Mouse (Mus musculus) hindbrain, postnatal 0 days (tissue): Measurements from ENCODE around the gene Tenm2. TPM values are rescaled to one million over a fixed set of nuclear protein-coding genes. Genes with fewer than 3 reads are reported as not detected.

Experiments used
- ATAC-seq: fragments of 200-750 bp; cut with Nextera tagmentation; 2 replicates; pipeline ENCODE4 v1.8.0; 2017; ENCODE audit warnings: mild to moderate bottlenecking, moderate TSS enrichment, moderate library complexity
- DNase-seq: peaks from one replicate; pipeline ENCODE4 v3.0.0-alpha.2; 2015; ENCODE audit warnings: low spot score
- H3K27ac ChIP-seq: fragments of 300-500 bp; sonication (generic); 2 replicates; pipeline ENCODE4 v1.5.1; 2014; ENCODE audit warnings: mild to moderate bottlenecking
- H3K27me3 ChIP-seq: fragments of 300-500 bp; sonication (generic); 2 replicates; pipeline ENCODE4 v1.6.1; 2014; ENCODE audit warnings: low read length, mixed read lengths; ENCODE audit not compliant: insufficient read depth
- H3K36me3 ChIP-seq: fragments of 300-500 bp; sonication (generic); 2 replicates; pipeline ENCODE4 v1.6.1; 2014; ENCODE audit warnings: low read length, mixed read lengths; ENCODE audit not compliant: insufficient read depth
- H3K4me1 ChIP-seq: fragments of 300-500 bp; sonication (generic); 2 replicates; pipeline ENCODE4 v1.6.1; 2014; ENCODE audit warnings: antibody characterized with exemption, low read length, mixed read lengths; ENCODE audit not compliant: insufficient read depth
- H3K4me2 ChIP-seq: fragments of 300-500 bp; sonication (generic); 2 replicates; pipeline ENCODE4 v1.6.1; 2014; ENCODE audit warnings: low read depth, mild to moderate bottlenecking, low read length, moderate library complexity, mixed read lengths
- H3K4me3 ChIP-seq: fragments of 300-500 bp; sonication (generic); 2 replicates; pipeline ENCODE4 v1.5.1; 2014; ENCODE audit warnings: low read length
- H3K9ac ChIP-seq: fragments of 300-500 bp; sonication (generic); replicated peaks from 2 replicates; pipeline ENCODE4 v1.6.1; 2014; ENCODE audit warnings: mild to moderate bottlenecking, low read length, moderate library complexity, mixed read lengths
- H3K9me3 ChIP-seq: fragments of 300-500 bp; sonication (generic); 2 replicates; pipeline ENCODE4 v1.6.1; 2016; ENCODE audit warnings: low read length, mixed read lengths
- CTCF ChIP-seq: IDR thresholded peaks from 2 replicates; pipeline ENCODE4 v1.5.1; 2016; ENCODE audit warnings: antibody characterized with exemption, control low read depth, low read depth
- WGBS: fragments of 180-500 bp; shearing (Covaris S2); extraction: QIAGEN DNeasy Blood & Tissue Kit; methylation state at CpG from one replicate; pipeline ENCODE4 v1.1.7; 2014; 5-methylcytosine and 5-hydroxymethylcytosine counted together
- polyA plus RNA-seq: library from polyadenylated mRNA; unstranded; fragments of >200 nt; fragmentation: Nextera tagmentation; extraction: Ambion mirVana; gene quantifications from 2 replicates; pipeline ENCODE4 v1.2.1, GENCODE M21; 2015
- total RNA-seq: library from RNA; depleted of rRNA; stranded (reverse); fragments of >200 nt; gene quantifications from 2 replicates; pipeline ENCODE4 v1.2.3, GENCODE M21; 2014

Gene Tenm2
- total and polyA plus RNA-seq, 2 experiments from 2014 or later: 30.1 to 78.0 TPM

DNA sequence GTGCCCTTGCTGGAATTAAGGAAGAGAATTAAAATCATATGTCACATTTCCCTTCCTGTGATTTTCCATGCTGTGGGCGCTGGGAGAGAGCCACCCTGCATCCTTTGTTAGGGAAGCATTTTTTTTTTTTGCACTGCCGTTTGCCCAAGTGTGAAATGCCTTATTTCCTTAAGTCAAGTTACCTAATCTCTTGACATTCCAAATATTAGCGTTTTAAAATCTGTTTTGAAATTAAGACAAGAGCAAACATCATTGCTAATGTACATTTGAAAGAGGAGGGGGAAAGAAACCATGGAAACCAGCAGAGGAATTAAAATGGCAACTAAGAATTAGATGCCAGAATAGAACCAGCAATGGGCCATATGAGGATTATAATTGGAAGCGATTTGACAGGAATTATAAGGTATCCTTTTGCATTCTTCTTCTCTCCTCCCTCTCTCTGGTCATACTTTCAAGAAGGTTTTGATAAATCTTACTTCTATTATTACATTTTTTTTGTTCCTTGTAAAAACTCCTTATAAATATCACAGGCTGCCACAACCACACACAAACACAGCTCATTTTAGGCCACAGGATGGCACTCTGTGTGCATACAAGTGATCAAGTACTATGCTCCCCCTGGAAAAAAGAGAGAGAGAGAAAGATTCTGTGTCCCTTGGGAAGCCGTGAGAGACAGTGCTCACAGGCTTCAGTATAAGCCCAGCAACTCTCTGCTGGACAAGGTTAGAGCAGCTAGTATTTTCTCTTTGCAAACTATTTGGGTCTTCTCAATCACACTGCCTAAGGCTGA lies 246.8 kb downstream of the Tenm2 start:
- DNase-seq: peak; percentile 89
- Histone ChIP-seq H3K4me2 (no peak overlapping the region), H3K27me3 (no peaks in the 10 kb centered on the region), H3K4me3 (no peak overlapping the region), H3K27ac (no peak overlapping the region; the same call in 1 of the 2 replicates), H3K9me3 (no peaks in the 10 kb centered on the region), H3K36me3 (no peaks in the 10 kb centered on the region), H3K4me1 (no peaks in the 10 kb centered on the region), H3K9ac (no peak overlapping the region)
- ATAC-seq: peak; percentile 88
- WGBS: 25% methylated on average over 5 of the region's 5 CpGs
- peak; percentile 77 for TF ChIP-seq CTCF

DNA sequence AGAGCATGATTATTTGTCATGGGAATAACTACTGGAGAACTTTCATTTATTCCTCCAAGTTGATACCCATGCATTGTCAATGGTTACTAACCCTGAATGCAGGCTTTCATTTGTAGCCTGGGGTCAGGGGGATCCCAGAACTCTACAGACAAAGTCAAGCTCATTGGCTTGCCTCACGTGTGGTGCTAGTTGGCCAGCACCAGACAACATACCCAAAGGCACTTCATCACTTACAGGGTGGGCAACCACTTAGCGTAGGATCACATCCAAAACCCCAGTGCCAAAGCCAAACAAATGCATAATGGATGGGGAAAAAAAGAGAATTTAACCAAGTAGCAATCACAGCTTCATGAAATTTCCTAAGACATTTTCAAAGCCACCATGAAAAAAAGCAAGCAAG lies 261.6 kb downstream of the Tenm2 start:
- Histone ChIP-seq H3K27me3 (no peaks in the 10 kb centered on the region), H3K9ac (no peak overlapping the region), H3K4me1 (no peaks in the 10 kb centered on the region), H3K4me3 (no peak overlapping the region), H3K4me2 (no peak overlapping the region), H3K27ac (no peak overlapping the region), H3K9me3 (no peaks in the 10 kb centered on the region), H3K36me3 (no peaks in the 10 kb centered on the region)
- WGBS: 50% methylated on average over 2 of the region's 2 CpGs
- ATAC-seq (no peak), DNase-seq (peak; percentile 29)
- no peak for TF ChIP-seq CTCF

DNA sequence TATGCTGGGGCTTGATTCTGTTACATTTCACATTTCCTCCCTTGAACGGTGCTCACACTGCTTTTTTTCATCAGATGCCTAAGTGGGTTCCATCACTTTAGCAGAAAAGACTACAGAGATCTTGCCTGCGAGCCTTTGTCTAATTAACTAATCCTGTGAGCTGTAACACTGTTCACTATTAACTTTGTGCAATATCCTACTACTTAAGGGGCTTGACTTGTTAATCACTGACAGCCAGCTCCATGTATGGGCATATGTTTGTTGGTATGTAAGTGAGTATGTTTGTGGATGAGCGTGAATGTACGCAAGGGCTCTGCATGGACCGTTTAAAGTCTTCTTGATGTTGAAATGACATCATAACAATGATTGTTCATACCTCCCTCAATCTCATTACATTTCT lies 277.7 kb downstream of the Tenm2 start:
- Histone ChIP-seq H3K4me3 (no peak overlapping the region), H3K36me3 (no peaks in the 10 kb centered on the region), H3K27me3 (no peaks in the 10 kb centered on the region), H3K4me2 (no peak overlapping the region), H3K27ac (no peak overlapping the region), H3K4me1 (no peaks in the 10 kb centered on the region), H3K9me3 (no peaks in the 10 kb centered on the region), H3K9ac (no peak overlapping the region)
- WGBS: 77% methylated on average over 5 of the region's 5 CpGs
- no peak for TF ChIP-seq CTCF
- DNase-seq (no peak), ATAC-seq (no peak)

DNA sequence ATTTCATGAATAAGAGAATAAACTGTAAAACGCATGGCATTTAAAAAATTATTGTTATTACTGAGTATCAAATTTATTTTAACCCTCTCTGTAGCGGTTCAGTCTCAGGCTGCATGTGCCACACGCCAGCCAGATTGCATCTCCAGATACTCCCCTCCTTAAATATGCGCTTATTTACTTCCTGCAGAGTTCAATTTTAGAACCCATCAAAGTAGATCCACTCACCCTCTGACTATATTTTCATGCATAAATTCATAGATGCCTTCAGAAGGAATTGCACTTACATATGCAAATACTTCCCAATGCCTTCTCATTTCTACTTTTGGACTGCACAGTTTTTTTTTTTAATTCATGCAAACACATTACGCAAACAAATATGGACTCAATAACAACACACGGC lies 294.3 kb downstream of the Tenm2 start:
- no peaks in the 10 kb centered on the region; the same call in 1 of the 2 replicates for H3K4me1 ChIP-seq
- no peak for DNase-seq
- H3K4me3 ChIP-seq: no peak overlapping the region
- no peak overlapping the region for H3K4me2 ChIP-seq
- 78% methylated on average over 6 of the region's 6 CpGs for WGBS
- no peaks in the 10 kb centered on the region for H3K9me3 ChIP-seq
- no peaks in the 10 kb centered on the region for H3K27me3 ChIP-seq
- TF ChIP-seq CTCF: no peak
- no peak overlapping the region for H3K9ac ChIP-seq
- H3K27ac ChIP-seq: no peak overlapping the region
- ATAC-seq: no peak
- H3K36me3 ChIP-seq: no peaks in the 10 kb centered on the region

- DNase-seq (no peak), ATAC-seq (no peak)
- Histone ChIP-seq H3K4me2 (no peak overlapping the region), H3K4me1 (no peaks in the 10 kb centered on the region; the same call in 1 of the 2 replicates), H3K27me3 (no peaks in the 10 kb centered on the region), H3K4me3 (no peak overlapping the region), H3K9me3 (no peaks in the 10 kb centered on the region), H3K9ac (no peak overlapping the region), H3K36me3 (no peaks in the 10 kb centered on the region), H3K27ac (no peak overlapping the region)
- WGBS: 38% methylated on average over 7 of the region's 7 CpGs
- TF ChIP-seq CTCF: no peak
These were observed 295.1 kb downstream of the Tenm2 start for GRCm38 (mm10) chr11:36940557-36941110.

GRCm38 (mm10) chr11:36929817-36930216 lies 305.9 kb downstream of the Tenm2 start:
- Histone ChIP-seq H3K27ac (no peak overlapping the region), H3K27me3 (no peaks in the 10 kb centered on the region), H3K4me1 (no peaks in the 10 kb centered on the region), H3K9ac (no peak overlapping the region), H3K4me2 (no peak overlapping the region), H3K36me3 (no peaks in the 10 kb centered on the region), H3K9me3 (no peaks in the 10 kb centered on the region), H3K4me3 (no peak overlapping the region)
- WGBS: 72% methylated on average over 5 of the region's 5 CpGs
- TF ChIP-seq CTCF: no peak
- no peak for ATAC-seq
- DNase-seq: no peak
